Mouse (Mus musculus): ENCODE measurements around the gene Pou4f1.
"Not testable (repeated sequence)": the region's sequence is repeated elsewhere in the genome, so short reads cannot be mapped to it uniquely, and the experiment has no call there.

Pou4f1 gene

GRCm38 (mm10) chr14:104467966-104468622 lies at the start of gene Pou4f1:
Gene Pou4f1, minus strand, starts transcription at chr14:104467999.
- DNase-seq: peak; percentile 52

- no peak for DNase-seq
Measured at GRCm38 (mm10) chr14:104511664-104512063, 43.9 kb upstream of the Pou4f1 start.

- DNase-seq: not testable (repeated sequence)
Measured at GRCm38 (mm10) chr14:104502761-104503160, 35.0 kb upstream of the Pou4f1 start.

GRCm38 (mm10) chr14:104479751-104480150 lies 12.0 kb upstream of the Pou4f1 start:
- DNase-seq: no peak

GRCm38 (mm10) chr14:104478593-104478992 lies 10.8 kb upstream of the Pou4f1 start:
- no peak for DNase-seq

GRCm38 (mm10) chr14:104477616-104478015 lies 9.8 kb upstream of the Pou4f1 start:
- no peak for DNase-seq

GRCm38 (mm10) chr14:104475438-104475837 lies 7.6 kb upstream of the Pou4f1 start:
- no peak for DNase-seq

GRCm38 (mm10) chr14:104468623-104468970 lies 798 bp upstream of the Pou4f1 start:
- no peak for DNase-seq

- peak; percentile 4 for DNase-seq
Measured at GRCm38 (mm10) chr14:104467133-104467965, 450 bp downstream of the Pou4f1 start.

GRCm38 (mm10) chr14:104466557-104466956 lies 1.2 kb downstream of the Pou4f1 start:
- DNase-seq: no peak

GRCm38 (mm10) chr14:104465483-104466235 lies 2.1 kb downstream of the Pou4f1 start:
- DNase-seq: peak; percentile 18

- no peak for DNase-seq
Measured at GRCm38 (mm10) chr14:104464841-104465240, 3.0 kb downstream of the Pou4f1 start.

- no peak for DNase-seq
Measured at GRCm38 (mm10) chr14:104463631-104464250, 4.1 kb downstream of the Pou4f1 start.

- no peak for DNase-seq
Measured at GRCm38 (mm10) chr14:104461286-104462240, 6.2 kb downstream of the Pou4f1 start.

- DNase-seq: peak; percentile 4
Measured at GRCm38 (mm10) chr14:104460325-104461285, 7.2 kb downstream of the Pou4f1 start.

- DNase-seq: no peak
Measured at GRCm38 (mm10) chr14:104459513-104460111, 8.2 kb downstream of the Pou4f1 start.

- no peak for DNase-seq
Measured at GRCm38 (mm10) chr14:104458728-104459512, 8.9 kb downstream of the Pou4f1 start.

GRCm38 (mm10) chr14:104457966-104458710 lies 9.7 kb downstream of the Pou4f1 start:
- DNase-seq: no peak

GRCm38 (mm10) chr14:104456976-104457375 lies 10.8 kb downstream of the Pou4f1 start:
- DNase-seq: no peak
